Mouse (Mus musculus) stomach, embryonic 14.5 days (tissue): ENCODE measurements around the gene Moap1. TPM values are rescaled to one million over a fixed set of nuclear protein-coding genes. Genes with fewer than 3 reads are reported as not detected.

ENCODE experiments used
- ATAC-seq: fragments of 200-750 bp; cut with Nextera tagmentation; 2 replicates; pipeline ENCODE4 v1.8.0; 2017; ENCODE audit warnings: low read depth, moderate TSS enrichment; ENCODE audit not compliant: insufficient number of reproducible peaks, insufficient read depth, low FRiP score
- H3K27ac ChIP-seq: fragments of 300-500 bp; sonication (generic); 2 replicates; pipeline ENCODE4 v1.5.1; 2014; ENCODE audit warnings: mild to moderate bottlenecking, low read length, moderate library complexity, mixed read lengths
- H3K27me3 ChIP-seq: fragments of 300-500 bp; sonication (generic); 2 replicates; pipeline ENCODE4 v1.6.1; 2014; ENCODE audit warnings: low read length, control low read depth, mixed read lengths; ENCODE audit not compliant: control insufficient read depth, insufficient read depth
- H3K36me3 ChIP-seq: fragments of 300-500 bp; sonication (generic); 2 replicates; pipeline ENCODE4 v1.6.1; 2014; ENCODE audit warnings: mild to moderate bottlenecking, control low read depth, low read length, moderate library complexity, mixed read lengths; ENCODE audit not compliant: control insufficient read depth, insufficient read depth
- H3K4me1 ChIP-seq: fragments of 300-500 bp; sonication (generic); 2 replicates; pipeline ENCODE4 v1.6.1; 2014; ENCODE audit warnings: low read length, control low read depth, mixed read lengths; ENCODE audit not compliant: control insufficient read depth, insufficient read depth
- H3K4me2 ChIP-seq: fragments of 300-500 bp; sonication (generic); replicated peaks from 2 replicates; pipeline ENCODE4 v1.6.1; 2014; ENCODE audit warnings: low read depth, low read length, control low read depth
- H3K4me3 ChIP-seq: fragments of 300-500 bp; sonication (generic); 2 replicates; pipeline ENCODE4 v1.5.1; 2014; ENCODE audit warnings: low read depth, low read length, control low read depth
- H3K9ac ChIP-seq: fragments of 300-500 bp; sonication (generic); replicated peaks from 2 replicates; pipeline ENCODE4 v1.6.1; 2014; ENCODE audit warnings: low read depth, mild to moderate bottlenecking, control low read depth, low read length, moderate library complexity, mixed read lengths
- H3K9me3 ChIP-seq: fragments of 300-500 bp; sonication (generic); 2 replicates; pipeline ENCODE4 v1.6.1; 2016; ENCODE audit warnings: low read depth, low read length, control low read depth; ENCODE audit not compliant: control insufficient read depth
- WGBS: fragments of 180-500 bp; shearing (Covaris S2); extraction: QIAGEN DNeasy Blood & Tissue Kit; methylation state at CpG from one replicate; pipeline ENCODE4 v1.1.7; 2014; 5-methylcytosine and 5-hydroxymethylcytosine counted together
- polyA plus RNA-seq: library from polyadenylated mRNA; unstranded; fragments of >200 nt; fragmentation: Nextera tagmentation; extraction: Ambion mirVana; gene quantifications from 2 replicates; pipeline ENCODE4 v1.2.1, GENCODE M21; 2014

Moap1 gene
- polyA plus RNA-seq, 1 experiment from 2014 or later, result 22.9 TPM

DNA sequence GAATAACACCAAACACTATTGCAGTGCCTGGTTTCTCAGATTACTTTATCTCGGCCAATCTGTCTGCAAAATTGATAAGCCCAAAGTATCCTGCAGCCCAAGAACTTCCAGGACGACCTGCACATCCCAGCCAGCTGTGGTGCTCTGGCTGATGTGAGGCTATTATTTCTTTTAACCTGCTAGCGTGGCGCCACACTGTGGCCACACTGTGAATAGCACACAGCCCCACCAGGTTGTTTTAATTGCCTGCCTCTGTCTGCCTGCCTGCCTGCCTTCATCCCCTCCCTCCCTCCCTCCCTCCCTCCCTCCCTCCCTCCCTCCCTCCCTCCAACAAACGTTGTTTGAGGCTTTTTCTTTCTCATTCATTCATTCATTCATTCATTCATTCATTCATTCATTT, 10.1 kb downstream of the Moap1 start:
- Histone ChIP-seq H3K9ac (no peak overlapping the region), H3K4me1 (peaks cover 12% of the 10 kb centered on the region; the same call in 1 of the 2 replicates), H3K9me3 (no peaks in the 10 kb centered on the region), H3K4me2 (no peak overlapping the region), H3K27ac (no peak overlapping the region), H3K4me3 (no peak overlapping the region), H3K27me3 (no peaks in the 10 kb centered on the region), H3K36me3 (no peaks in the 10 kb centered on the region)
- 16% methylated on average over 5 of the region's 5 CpGs for WGBS
- ATAC-seq, result no peak

DNA sequence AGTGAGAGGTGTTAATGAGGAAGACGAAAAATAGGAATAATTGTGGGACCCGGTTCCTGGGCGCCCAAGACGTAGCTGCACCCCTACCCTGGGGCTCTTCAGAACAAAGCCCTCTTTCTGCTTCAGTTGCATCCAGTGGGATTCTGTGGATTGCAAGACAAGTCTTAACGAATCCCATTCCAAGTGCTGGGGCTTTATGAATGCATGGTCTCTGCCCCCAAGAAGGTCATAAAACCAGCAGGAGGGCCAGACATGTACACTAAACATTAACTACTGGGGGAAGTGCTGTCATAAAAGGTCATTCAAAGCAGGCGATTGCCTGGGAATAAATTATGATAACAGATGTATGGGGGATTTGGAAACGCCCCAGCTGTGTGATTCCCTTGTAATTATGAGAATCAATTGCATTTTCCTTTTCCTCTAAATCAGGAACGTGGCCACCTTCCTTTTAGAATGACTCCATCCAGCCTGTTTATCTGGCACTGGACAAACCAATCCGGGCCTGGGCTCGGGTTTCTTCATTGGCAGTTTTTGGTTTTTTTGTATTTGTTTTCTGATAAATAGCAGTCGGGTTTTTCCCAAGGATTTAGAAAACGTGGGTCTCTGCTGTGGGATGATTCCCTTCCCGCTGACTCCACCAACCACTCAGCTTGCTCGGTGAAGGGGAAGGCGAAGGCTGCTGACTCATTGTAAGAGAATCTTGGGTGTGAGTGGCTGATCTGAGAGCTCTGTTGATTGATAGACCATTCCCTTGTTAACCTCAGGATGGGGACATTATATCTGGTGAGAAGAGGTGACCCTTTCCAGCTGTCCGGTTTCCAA, 12.5 kb downstream of the Moap1 start:
- 0 out of 2 replicates have a peak, but pooled peaks have one; percentile 7 for ATAC-seq
- Histone ChIP-seq H3K4me1 (peaks cover 12% of the 10 kb centered on the region; the same call in 1 of the 2 replicates), H3K4me3 (no peak overlapping the region), H3K36me3 (no peaks in the 10 kb centered on the region), H3K27ac (peak overlapping the region; percentile 79; the same call in 1 of the 2 replicates), H3K27me3 (no peaks in the 10 kb centered on the region), H3K9ac (no peak overlapping the region), H3K9me3 (no peaks in the 10 kb centered on the region), H3K4me2 (peak overlapping the region; percentile 34)
- WGBS, result 24% methylated on average over 16 of the region's 16 CpGs

DNA sequence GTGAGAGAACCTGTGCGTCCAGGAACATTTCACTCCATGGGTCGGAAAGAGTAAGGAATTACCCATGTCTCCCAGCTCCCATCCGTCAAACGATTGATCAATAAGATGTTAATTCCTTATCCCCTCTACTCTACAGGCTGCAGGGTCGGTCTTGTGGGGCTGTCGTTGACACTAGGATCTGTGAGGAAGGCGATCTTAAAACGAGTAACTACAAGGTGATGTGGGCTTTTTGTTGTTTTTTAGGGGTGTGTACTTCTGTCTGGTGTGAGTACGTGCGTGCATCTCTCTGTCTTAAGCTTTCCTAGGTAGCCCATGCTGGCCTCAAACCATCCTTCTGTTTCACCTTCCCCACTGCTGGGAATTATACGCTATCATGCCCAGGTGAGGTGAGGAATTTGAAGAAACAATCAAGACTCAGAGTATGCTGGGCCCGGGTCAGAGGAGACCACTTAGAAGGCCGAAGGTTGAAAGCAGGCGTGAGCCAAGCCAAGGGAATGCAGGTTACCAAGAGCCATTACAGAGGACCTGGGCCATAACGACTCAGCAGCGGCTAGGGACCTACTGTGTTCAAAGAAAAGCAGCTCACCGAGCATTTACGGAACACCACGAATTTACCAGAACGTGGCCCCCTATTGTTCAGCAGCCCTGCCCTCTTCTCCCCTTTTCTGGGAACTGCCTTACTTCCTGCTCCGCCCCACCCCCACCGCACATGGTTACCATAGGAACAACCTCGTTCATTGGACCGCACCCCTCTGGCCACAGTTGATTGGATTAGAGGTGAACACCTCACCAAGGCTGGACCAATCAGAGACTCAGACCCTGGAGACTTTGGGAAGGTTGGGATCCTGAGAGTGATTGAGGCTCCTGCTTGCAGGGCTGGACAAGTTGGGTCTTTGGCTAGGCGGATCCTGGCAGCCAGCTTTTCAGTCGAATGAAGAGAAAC, 13.3 kb downstream of the Moap1 start:
- WGBS, result 27% methylated on average over 26 of the region's 26 CpGs
- H3K4me3 ChIP-seq, result no peak overlapping the region

DNA sequence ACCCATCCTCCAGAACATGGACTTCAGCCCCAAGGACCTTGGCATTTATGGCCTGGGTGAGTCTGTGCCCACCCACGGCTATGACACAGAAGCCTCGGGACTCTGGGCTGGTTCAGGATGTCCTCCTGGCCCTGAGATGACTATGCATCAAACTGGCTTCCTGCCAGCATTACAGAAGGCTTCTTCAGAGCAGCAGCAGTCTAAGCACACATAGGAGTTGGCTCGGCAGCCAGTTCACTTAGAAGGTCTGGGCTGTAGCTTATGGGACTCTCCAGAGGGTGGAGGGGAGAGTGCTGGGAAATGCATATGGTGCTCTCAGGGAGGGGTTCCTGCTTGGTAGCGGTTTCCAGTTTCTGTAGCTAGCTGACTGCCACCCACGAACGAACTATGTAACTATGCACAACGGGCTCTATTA, 17.7 kb downstream of the Moap1 start:
- Histone ChIP-seq H3K9me3 (no peaks in the 10 kb centered on the region), H3K27me3 (no peaks in the 10 kb centered on the region), H3K9ac (no peak overlapping the region), H3K36me3 (no peaks in the 10 kb centered on the region), H3K4me1 (peaks cover 6% of the 10 kb centered on the region; the same call in 1 of the 2 replicates), H3K4me2 (no peak overlapping the region), H3K27ac (no peak overlapping the region), H3K4me3 (no peak overlapping the region)
- WGBS, result 66% methylated on average over 7 of the region's 7 CpGs
- no peak for ATAC-seq

More for the DNA sequence above, 13.3 kb downstream of the Moap1 start:
- peak overlapping the region; percentile 34 for H3K4me2 ChIP-seq
- peak; percentile 96 for ATAC-seq
- peaks cover 12% of the 10 kb centered on the region; the same call in 1 of the 2 replicates for H3K4me1 ChIP-seq
- no peak overlapping the region for H3K9ac ChIP-seq
- H3K36me3 ChIP-seq, result no peaks in the 10 kb centered on the region
- peak overlapping the region; percentile 80 for H3K27ac ChIP-seq
- no peaks in the 10 kb centered on the region for H3K27me3 ChIP-seq
- no peaks in the 10 kb centered on the region for H3K9me3 ChIP-seq

DNA sequence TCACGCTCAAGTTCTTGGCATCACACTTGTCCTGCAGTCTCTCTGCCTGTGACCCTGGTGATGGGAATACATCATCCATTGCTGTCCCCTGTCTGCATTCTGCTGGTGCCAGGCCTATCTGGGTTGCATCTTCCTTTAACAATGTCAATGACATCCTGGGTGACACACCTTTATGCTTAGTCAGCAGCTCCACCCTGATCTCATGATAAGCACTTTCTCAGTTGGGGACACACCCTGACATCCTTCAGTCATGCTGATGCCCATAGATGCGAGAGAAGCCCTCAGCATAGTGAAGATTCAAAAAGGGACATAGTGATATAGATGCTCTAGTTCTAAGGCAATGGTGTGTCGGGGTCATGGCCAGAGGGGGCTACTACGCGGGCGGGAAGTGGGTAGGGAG, 18.3 kb downstream of the Moap1 start:
- Histone ChIP-seq H3K9me3 (no peaks in the 10 kb centered on the region), H3K4me1 (peaks cover 4% of the 10 kb centered on the region; the same call in 1 of the 2 replicates), H3K27ac (no peak overlapping the region), H3K27me3 (no peaks in the 10 kb centered on the region), H3K36me3 (no peaks in the 10 kb centered on the region), H3K4me2 (no peak overlapping the region), H3K4me3 (no peak overlapping the region), H3K9ac (no peak overlapping the region)
- ATAC-seq, result no peak
- WGBS, result 94% methylated on average over 6 of the region's 6 CpGs

DNA sequence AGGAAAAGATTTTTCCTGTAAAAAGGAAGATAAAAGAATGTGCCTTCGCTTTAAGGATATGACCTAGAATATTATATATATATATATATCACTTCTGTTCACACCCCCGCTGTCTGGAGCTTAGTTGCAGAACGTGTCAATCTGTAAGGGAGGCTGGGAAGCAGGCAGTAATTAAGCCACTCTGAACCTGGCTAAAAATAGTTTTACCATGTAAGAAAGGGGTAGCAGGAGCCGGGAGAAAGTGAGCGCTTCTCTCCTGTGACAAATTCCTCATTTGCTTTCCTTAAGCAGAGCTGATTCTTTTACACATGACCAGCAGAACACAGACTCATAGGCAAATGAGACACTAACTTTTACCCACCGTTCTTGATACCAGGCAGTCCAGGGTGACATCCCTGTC, 19.6 kb downstream of the Moap1 start:
- H3K4me1 ChIP-seq, result no peaks in the 10 kb centered on the region
- ATAC-seq, result no peak
- no peak overlapping the region for H3K9ac ChIP-seq
- no peak overlapping the region for H3K4me2 ChIP-seq
- H3K27me3 ChIP-seq, result no peaks in the 10 kb centered on the region
- H3K4me3 ChIP-seq, result no peak overlapping the region
- no peaks in the 10 kb centered on the region for H3K9me3 ChIP-seq
- 66% methylated on average over 6 of the region's 6 CpGs for WGBS
- no peaks in the 10 kb centered on the region for H3K36me3 ChIP-seq
- H3K27ac ChIP-seq, result no peak overlapping the region

DNA sequence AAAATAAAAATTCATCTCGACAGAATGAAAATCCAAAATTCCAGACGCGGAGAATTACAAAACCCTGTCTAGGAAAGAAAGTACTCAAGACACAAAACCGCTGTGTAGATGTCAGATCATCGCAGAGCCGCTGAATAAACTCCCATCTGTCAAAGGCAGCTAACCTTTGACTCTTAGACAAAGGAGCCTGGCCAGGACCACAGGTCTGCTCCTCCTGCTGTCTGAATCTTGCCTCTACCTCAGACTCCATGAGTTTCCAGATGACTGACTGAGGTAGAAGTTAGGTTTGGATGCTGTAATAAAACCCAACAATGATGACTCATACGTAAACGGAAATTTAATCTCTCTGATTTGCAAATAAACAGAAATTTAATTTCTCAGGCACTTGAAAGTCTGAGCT, 20.5 kb downstream of the Moap1 start:
- no peak overlapping the region for H3K4me2 ChIP-seq
- no peaks in the 10 kb centered on the region for H3K27me3 ChIP-seq
- no peaks in the 10 kb centered on the region for H3K36me3 ChIP-seq
- 60% methylated on average over 8 of the region's 8 CpGs for WGBS
- H3K4me3 ChIP-seq, result no peak overlapping the region
- no peaks in the 10 kb centered on the region for H3K4me1 ChIP-seq
- no peak overlapping the region for H3K9ac ChIP-seq
- no peaks in the 10 kb centered on the region for H3K9me3 ChIP-seq
- no peak for ATAC-seq
- no peak overlapping the region for H3K27ac ChIP-seq

DNA sequence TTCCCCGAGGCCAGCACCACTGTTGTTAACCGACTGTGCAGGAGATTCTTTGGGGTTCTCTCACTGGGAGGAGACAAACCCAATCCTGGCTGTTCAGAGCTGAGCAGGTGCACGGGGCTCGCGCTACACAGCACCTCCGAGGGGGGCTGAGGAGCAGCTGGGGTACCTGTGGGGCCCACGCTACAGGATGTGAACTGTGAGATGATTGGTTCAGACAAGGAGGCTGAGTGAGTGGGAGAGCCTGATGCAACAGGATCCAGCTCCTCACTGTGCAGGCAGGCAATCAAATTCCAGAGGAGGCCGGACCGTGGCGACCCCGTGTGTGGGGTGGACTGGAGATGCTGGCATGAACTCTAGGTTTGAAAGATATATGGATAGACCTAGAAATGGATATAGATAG, 21.0 kb downstream of the Moap1 start:
- ATAC-seq, result peak; percentile 38; the same call in 1 of the 2 replicates
- H3K27ac ChIP-seq, result no peak overlapping the region
- whole genome bisulfite sequencing, result 52% methylated on average over 11 of the region's 11 CpGs

More for the DNA sequence above, 21.0 kb downstream of the Moap1 start:
- H3K4me2 ChIP-seq, result no peak overlapping the region
- H3K4me1 ChIP-seq, result no peaks in the 10 kb centered on the region
- H3K9ac ChIP-seq, result no peak overlapping the region
- H3K9me3 ChIP-seq, result no peaks in the 10 kb centered on the region
- no peak overlapping the region for H3K4me3 ChIP-seq
- no peaks in the 10 kb centered on the region for H3K27me3 ChIP-seq
- no peaks in the 10 kb centered on the region for H3K36me3 ChIP-seq
